Mouse (Mus musculus): ENCODE data around the gene Fyttd1.
"Not testable (repeated sequence)": the region's sequence is repeated elsewhere in the genome, so short reads cannot be mapped to it uniquely, and the experiment has no call there.

Fyttd1 gene

DNA sequence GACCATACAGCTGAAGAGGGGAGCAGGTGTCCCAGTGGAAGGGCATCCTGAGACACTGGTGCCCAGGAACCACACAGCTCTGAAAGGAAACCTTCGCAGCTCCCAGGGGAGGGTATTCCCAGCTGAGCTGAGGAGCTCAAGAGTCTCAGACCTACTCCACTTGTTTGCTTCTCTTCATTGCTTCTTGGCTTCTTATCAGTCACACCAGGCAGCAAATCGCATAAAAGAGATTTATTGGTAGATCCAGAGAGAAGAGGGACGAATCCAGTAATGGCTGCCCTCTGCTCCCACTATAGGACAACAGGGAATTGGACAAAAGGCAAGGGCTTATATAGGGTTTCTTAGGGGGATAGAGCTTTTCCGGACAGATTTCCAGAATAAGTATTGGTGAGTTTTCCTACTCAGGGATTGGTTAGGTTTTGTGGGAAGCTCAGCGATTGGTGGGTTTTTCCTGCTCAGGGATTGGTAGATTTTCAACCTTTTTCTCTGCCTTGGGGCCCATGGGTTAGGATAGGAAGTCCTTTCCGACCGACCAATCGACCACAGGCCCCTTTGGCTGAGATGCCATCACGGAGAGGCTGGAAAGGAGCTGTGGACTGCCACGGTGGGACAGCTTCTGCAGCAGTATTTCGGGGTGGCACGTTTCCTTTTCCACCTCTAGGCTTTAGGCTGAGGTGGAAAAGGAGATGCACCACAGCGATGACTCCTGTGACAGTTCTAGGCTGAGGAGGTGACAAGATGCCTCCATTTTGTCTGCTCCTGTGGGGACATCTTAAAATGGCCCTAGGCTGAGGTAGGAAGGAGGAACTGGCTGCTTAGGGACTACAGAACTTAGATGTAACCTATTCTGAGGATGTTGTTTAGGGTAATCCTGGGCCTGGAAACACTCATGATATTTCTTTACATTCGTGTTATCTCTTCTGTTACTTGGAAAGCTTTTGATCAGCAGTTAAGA lies 1.9 kb downstream of the Fyttd1 start:
- DNase-seq (ENCODE audit: low read depth, low spot score) = no peak

DNA sequence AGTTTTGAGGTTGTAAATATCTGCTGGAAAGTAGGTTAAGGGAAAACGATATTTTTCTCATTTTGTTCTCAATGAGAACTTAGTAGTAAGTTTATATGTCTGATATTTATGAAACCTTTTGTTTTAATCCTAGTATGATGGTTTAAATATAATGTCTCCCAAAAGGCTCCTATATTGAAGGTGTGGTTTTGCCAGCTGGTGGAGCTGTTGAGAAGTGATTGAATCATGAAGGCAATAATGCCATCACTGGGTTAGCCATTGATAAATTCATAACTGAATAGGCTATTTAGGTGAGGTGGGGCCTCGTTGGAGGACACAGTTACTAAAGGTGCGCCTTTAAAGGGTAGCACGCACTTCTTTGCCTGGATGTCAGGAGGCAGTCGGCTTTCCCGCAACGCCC lies 4.2 kb downstream of the Fyttd1 start:
- DNase-seq (ENCODE audit: low read depth, low spot score) = no peak

GRCm38 (mm10) chr16:32887996-32888395 lies 10.7 kb downstream of the Fyttd1 start:
- no peak for DNase-seq (ENCODE audit: low read depth, low spot score)

GRCm38 (mm10) chr16:32889881-32890280 lies 12.6 kb downstream of the Fyttd1 start:
- no peak for DNase-seq (ENCODE audit: low read depth, low spot score)

DNA sequence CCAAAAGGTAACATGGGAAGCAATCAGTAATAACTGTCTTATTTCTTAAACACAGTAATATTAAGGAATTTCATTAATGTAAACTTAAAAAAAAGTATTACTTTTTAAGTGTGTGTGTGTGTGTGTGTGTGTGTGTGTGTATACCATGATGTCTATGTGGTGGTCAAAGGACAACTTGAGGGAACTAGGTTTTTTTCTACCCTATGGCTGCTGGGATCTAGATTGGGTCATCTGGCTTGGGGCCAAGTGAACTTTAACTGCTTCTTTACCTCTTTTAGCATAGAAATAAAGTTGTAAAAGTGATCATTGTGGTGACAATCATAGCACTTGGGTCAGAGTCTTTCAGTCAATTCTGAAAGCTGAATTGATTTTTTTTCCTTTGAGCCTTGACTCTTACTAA lies 18.8 kb downstream of the Fyttd1 start:
- no peak for DNase-seq (ENCODE audit: low read depth, low spot score)

GRCm38 (mm10) chr16:32901360-32902050 lies 24.2 kb downstream of the Fyttd1 start:
- DNase-seq (ENCODE audit: low read depth, low spot score) = no peak

DNA sequence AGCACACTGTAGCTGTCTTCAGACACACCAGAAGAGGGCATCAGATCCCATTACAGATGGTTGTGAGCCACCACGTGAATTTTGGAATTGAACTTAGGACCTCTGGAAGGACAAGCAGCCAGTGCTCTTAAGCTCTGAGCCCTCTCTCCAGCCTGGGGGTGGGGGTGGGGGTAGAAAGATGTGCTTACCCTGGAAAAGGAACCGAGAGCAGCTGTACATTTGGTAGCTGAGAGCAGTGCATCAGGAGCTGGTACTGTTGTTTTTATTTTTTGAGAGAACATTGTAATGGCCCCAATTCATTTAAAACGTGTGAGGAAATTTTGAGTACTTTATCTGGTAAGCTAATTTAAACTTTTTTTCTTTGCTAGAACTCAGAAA lies 24.7 kb downstream of the Fyttd1 start:
- DNase-seq (ENCODE audit: low read depth, low spot score) = no peak

- no peak for DNase-seq (ENCODE audit: low read depth, low spot score)
Observed at GRCm38 (mm10) chr16:32906186-32906585, 28.9 kb downstream of the Fyttd1 start.

GRCm38 (mm10) chr16:32906727-32907126 lies 29.4 kb downstream of the Fyttd1 start:
- no peak for DNase-seq (ENCODE audit: low read depth, low spot score)

GRCm38 (mm10) chr16:32913212-32913611 lies 35.9 kb downstream of the Fyttd1 start:
- DNase-seq (ENCODE audit: low read depth, low spot score) = no peak

DNA sequence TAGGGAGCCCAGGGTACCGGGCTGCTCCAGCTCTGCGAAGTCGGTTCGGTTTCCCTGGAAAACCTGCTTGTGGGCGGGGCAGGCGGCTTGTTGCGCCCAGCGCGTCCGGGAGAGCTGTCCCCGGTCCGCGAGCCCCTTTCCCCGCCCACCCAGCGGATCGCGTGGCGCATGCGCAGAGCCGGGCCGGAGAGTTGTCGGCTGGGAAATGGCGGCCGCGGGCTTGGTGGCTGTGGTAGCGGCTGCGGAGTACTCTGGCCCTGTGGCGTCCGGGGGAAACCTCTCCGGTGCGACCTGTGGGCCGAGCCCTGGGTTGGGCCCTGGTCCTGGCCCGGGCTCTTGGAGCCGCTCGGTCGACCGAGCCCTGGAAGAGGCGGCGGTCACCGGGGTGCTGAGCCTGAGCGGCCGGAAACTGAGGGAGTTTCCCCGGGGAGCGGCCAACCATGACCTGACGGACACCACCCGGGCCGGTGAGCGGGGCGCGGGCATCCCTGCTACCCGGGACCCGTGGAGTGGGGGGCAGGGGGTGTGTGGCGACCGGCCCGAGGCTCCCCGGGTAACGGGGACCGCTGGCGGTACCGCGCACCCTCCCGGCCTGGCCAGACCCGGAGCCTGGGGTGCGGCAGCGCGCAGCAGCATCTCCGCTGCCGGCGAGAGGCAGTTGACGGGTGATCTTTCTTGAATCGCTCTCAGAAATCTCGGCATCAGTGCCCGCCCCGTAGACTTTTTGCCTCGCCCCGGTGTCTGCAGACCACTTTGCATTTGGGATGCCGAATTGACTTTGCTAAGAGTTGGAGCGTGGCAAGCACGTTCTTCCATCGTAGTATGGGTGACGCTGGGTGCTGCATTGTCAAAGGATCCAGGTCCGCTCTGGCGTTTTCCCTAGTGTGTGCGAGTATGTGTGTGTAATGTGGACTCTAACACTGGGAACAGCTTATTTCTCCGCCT lies 36.9 kb downstream of the Fyttd1 start, which contains the start of gene Lrch3:
Gene Lrch3, plus strand, starts transcription at position 164 of the 945 bp plus-strand sequence.
- peak; percentile 78 for DNase-seq (ENCODE audit: low read depth, low spot score)

DNA sequence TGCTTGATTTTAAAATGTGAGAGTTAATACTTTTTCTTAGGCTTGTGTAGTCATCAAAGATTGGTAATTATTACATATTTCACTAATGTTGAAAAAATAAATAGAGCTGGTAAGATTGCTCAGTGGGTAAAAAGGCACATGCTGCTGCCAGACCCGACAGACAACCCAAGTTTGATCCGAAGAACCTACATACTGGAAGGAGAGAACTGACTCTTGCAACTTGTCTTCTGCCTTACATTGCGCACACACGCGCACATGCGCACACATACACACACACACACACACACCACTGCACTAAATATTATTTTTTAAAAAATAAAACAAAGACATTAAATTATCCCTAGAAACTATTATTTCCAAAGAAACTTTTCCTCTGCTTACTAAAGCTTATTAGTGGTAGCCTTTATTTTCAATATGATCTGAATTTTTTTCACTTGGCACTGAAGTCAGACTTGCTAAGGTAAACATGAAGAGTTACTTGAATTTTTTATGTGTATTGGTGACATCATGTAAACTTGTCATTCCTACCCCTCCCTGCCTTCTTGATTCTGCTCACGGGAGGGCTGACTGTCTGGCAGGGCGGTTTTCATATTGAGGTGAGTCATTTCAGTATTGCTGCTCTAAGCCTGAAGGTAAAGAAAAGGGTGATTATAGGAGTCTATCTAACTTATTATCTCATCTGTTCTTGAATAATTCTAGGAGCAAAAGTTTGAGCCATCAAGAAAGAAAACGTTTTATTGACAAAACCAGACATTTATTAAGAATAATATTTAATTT lies 38.2 kb downstream of the Fyttd1 start:
- DNase-seq (ENCODE audit: low read depth, low spot score) = no peak

DNA sequence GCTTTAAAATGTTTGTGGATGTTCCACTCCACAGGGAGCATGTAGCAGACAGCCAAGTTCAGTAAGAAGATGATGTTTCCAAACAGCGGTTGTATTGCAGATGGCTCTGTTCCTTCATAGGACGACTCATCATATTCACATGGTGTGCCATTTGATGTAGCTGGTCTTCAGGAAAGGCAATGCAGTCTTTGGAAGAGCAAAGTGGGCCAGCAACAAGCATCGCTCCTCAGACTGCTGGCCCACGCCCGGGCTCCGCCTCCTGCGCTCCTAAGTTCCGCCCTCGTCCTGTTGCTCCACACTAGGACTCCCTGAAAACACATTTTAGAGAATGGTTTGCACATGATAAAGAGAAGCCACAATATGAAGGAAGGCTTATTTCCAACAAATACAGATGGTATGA lies 49.3 kb downstream of the Fyttd1 start:
- not testable (repeated sequence) for DNase-seq (ENCODE audit: low read depth, low spot score)

DNA sequence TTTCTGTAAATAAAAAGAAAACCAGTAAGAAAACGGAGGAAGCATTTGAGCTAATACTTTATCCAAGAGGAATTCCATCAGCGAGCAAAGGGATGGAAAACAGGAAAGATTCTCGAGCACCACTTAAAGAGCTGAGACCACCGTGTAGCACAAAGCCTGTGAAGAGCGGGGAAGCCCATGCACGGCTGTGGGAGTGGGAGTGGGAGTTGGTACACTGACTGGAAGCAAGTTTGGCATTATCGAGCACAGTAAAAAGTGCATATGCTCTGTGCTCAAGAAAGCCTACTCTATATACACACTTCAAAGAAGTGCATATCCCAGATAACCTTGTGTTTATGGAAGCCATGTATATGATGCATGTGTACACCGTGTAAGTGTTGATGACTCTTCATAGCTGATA lies 49.7 kb downstream of the Fyttd1 start:
- no peak for DNase-seq (ENCODE audit: low read depth, low spot score)

DNA sequence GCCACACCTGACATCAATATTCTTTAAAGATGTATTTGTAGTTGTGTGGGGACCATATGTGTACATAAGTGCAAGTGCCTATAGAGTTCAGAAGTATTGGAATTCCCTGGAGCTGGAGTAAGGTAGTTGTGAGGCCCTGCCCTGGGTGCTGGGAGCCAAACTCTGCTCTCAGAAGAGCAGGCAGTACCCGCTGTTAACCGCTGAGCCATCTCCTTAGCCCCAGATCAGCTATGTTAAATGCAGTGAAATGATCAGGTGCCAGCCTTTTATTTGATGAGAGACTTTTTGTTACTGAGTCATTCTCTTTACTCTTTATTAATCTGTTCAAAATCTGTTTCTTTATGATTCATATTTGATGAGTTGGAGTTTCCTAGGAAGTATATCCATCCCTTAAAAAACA lies 52.6 kb downstream of the Fyttd1 start:
- no peak for DNase-seq (ENCODE audit: low read depth, low spot score)

- DNase-seq (ENCODE audit: low read depth, low spot score) = no peak
Observed at GRCm38 (mm10) chr16:32934470-32934869, 57.2 kb downstream of the Fyttd1 start.

GRCm38 (mm10) chr16:32935088-32935487 lies 57.8 kb downstream of the Fyttd1 start:
- DNase-seq (ENCODE audit: low read depth, low spot score) = no peak

- no peak for DNase-seq (ENCODE audit: low read depth, low spot score)
Observed at GRCm38 (mm10) chr16:32937358-32937757, 60.1 kb downstream of the Fyttd1 start.

GRCm38 (mm10) chr16:32939301-32939700 lies 62.0 kb downstream of the Fyttd1 start:
- DNase-seq (ENCODE audit: low read depth, low spot score) = not testable (repeated sequence)

- DNase-seq (ENCODE audit: low read depth, low spot score) = not testable (repeated sequence)
Observed at GRCm38 (mm10) chr16:32939716-32940115, 62.4 kb downstream of the Fyttd1 start.

DNA sequence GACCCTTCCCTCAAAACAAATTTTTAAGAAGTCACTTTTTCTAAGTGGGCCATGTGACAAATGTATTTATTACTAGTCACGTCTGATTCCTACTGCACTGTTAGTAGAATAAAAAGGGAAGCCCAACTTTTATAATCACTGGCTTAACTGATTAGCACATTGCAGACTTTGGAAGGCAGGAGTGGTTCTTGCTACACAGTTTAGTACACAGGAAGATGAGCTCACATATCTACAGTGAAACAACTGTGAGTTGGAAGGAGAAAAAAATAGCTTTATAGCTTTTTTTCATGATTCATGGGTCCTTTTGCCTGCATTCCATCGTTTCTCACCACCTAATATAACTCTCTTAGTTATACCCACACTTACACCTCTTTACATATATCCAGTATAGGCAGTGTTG lies 63.9 kb downstream of the Fyttd1 start:
- DNase-seq (ENCODE audit: low read depth, low spot score) = not testable (repeated sequence)
